Mouse (Mus musculus): ENCODE data around the gene Syvn1.

Gene Syvn1

GRCm38 (mm10) chr19:6042293-6042692 is 4.1 kb upstream of the Syvn1 start:
- DNase-seq (ENCODE audit: low read depth): no peak

- peak; percentile 86 for DNase-seq (ENCODE audit: low read depth)
These were observed 2.3 kb upstream of the Syvn1 start for GRCm38 (mm10) chr19:6044102-6044501.

- peak; percentile 85 for DNase-seq (ENCODE audit: low read depth)
These were observed 746 bp upstream of the Syvn1 start for GRCm38 (mm10) chr19:6045366-6046293.

GRCm38 (mm10) chr19:6047154-6047898 is 950 bp downstream of the Syvn1 start:
- DNase-seq (ENCODE audit: low read depth): no peak

- no peak for DNase-seq (ENCODE audit: low read depth)
These were observed 1.5 kb downstream of the Syvn1 start for GRCm38 (mm10) chr19:6047899-6048166.

DNA sequence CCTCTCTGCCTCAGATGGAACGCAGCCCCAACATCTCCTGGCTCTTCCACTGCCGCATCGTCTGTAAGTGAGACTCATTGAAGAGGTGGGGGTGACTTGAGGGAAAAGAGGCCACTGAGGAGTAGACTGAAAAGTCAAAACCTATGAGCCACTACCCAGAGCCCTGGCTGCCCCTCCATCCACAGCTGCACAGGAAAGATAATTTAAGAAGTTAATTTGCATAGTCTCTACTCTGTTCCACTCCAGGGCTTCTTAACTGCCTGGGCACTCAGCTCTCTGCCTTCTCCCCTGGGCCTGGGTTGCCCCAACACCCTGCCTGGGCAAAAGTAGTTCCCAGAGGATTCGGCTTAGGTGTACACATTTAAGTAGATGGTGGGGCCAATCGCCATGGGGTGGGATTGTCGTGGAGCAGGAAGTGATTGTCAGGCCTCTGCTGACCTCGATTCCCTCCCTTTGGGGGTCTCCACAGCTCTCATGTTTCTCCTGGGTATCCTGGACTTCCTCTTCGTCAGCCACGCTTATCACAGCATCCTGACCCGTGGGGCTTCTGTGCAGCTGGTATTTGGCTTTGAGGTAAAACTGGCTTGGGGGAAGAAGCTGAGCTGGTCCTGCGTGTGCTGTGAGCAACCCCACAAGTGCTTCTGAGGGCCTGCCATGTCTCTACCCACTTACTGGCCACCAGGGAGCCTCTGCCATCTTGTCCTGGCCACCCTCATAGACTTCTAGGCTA is 2.5 kb downstream of the Syvn1 start:
- DNase-seq (ENCODE audit: low read depth): no peak

GRCm38 (mm10) chr19:6052516-6052915 is 6.1 kb downstream of the Syvn1 start:
- DNase-seq (ENCODE audit: low read depth): no peak

- DNase-seq (ENCODE audit: low read depth): peak; percentile 44
These were observed 7.9 kb downstream of the Syvn1 start for GRCm38 (mm10) chr19:6054296-6054695.

GRCm38 (mm10) chr19:6056696-6057095 is 10.3 kb downstream of the Syvn1 start:
- no peak for DNase-seq (ENCODE audit: low read depth)

DNA sequence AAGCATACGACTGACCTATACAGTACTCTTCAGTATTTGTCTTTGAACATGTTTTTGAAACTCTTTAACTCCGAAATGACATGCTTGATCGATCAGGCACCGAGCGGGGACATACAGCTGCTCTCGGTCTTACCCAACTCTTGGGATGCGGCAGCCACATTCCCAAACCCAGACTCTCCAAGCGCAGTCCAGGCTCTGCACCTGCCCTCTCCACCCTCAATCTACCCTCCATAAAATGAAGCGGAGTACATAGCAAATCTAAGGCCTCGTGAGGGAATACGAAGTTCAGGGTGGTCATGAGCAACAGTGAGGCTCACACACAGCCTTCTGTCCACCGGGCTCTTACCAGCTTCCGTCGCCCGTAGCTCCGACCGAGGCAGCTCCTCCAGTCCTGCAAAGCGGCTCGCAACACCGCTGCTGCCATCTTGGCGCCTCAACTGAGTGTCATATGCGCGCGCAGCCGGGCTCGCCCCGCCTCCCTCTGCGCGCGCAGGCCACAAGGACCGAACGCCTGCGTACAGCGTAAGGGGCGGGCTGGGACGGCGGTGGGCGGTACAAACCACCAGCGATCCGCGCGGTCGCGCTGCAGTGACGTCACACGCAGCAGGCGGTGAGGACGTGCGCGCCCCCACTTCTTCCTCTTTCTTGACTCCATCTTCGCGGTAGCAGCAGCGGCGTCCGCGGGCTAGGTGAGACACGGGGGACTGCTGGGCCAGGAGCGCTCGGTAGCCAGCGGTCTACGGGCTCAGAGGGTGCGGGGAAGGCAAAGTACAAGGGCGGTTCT is 11.1 kb downstream of the Syvn1 start, which contains the start of the genes Mrpl49 and Fau:
Gene Mrpl49, minus strand, starts transcription at position 473 of the 784 bp plus-strand sequence.
Gene Fau, plus strand, starts transcription at position 532 of the 784 bp plus-strand sequence.
- DNase-seq (ENCODE audit: low read depth): peak; percentile 98

GRCm38 (mm10) chr19:6058513-6058912 is 12.1 kb downstream of the Syvn1 start:
- peak; percentile 29 for DNase-seq (ENCODE audit: low read depth)

DNA sequence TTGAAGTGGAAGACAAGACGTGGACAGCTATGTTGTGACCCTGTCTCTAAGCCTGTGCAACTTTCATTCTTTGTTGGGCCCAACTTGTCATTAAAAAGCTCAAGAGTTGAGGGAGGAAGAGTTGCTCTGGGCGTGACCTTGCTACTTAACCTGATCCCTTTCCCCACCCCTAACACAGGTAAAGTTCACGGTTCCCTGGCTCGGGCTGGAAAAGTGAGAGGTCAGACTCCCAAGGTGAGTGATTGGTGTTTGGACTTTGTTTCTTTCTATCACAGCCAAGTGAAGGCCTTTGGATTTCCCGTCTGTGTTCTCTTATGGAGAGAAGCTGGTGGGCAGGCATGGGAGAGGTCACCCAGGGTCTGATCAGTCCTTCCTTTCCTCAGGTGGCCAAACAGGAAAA is 12.6 kb downstream of the Syvn1 start:
- DNase-seq (ENCODE audit: low read depth): no peak

GRCm38 (mm10) chr19:6061021-6061533 is 14.7 kb downstream of the Syvn1 start, which contains the start of gene Znhit2:
Gene Znhit2 (plus strand): TSS chr19:6061192.
- DNase-seq (ENCODE audit: low read depth): peak; percentile 95

DNA sequence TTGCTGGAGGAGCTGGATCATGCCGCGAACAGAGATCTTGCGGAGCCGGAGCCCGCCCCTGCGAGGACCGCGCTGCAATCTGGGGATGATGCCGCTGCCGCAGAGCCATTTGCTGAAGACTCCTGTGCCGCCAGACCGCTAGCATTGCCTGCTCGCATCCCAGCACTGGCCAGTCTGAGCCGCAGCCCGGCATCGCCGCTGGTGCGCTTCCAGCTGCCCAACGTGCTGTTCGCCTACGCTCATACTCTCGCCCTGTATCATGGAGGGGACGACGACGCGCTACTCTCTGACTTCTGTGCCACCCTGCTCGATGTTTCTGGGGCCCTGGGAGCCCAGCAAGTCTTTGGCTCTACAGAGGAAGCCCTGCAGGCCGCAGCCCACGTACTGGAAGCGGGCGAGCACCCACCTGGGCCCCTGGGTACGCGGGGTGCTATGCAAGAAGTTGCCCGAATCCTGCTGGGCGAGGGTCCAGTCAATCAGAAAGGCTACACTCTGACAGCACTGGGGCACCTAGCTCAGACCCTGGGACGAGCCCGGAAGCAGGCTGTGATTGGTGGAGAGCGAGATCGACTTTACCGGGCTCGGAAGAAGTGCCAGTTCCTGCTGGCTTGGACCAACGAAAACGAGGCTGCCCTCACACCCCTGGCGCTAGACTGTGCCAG is 15.4 kb downstream of the Syvn1 start:
- peak; percentile 86 for DNase-seq (ENCODE audit: low read depth)

GRCm38 (mm10) chr19:6062418-6062817 is 16.0 kb downstream of the Syvn1 start:
- DNase-seq (ENCODE audit: low read depth): no peak

GRCm38 (mm10) chr19:6063081-6063480 is 16.7 kb downstream of the Syvn1 start:
- DNase-seq (ENCODE audit: low read depth): no peak

- no peak for DNase-seq (ENCODE audit: low read depth)
These were observed 20.2 kb downstream of the Syvn1 start for GRCm38 (mm10) chr19:6066571-6066970.

- DNase-seq (ENCODE audit: low read depth): peak; percentile 91
These were observed 20.8 kb downstream of the Syvn1 start for GRCm38 (mm10) chr19:6067011-6067723.

GRCm38 (mm10) chr19:6067724-6068415 is 21.5 kb downstream of the Syvn1 start, which contains the start of gene Tm7sf2:
Gene Tm7sf2 (minus strand): TSS chr19:6068373.
- peak; percentile 93 for DNase-seq (ENCODE audit: low read depth)
